Mouse (Mus musculus) midbrain, embryonic 15.5 days (tissue): Measurements from ENCODE around the gene Spesp1. TPM values are rescaled to one million over a fixed set of nuclear protein-coding genes. Genes with fewer than 3 reads are reported as not detected.

Experiments
- ATAC-seq: fragments of 200-750 bp; cut with Nextera tagmentation; replicated peaks from 2 replicates; pipeline ENCODE4 v1.8.0; 2017; ENCODE audit warnings: moderate TSS enrichment
- H3K27ac ChIP-seq: fragments of 300-500 bp; sonication (generic); 2 replicates; pipeline ENCODE4 v1.5.1; 2015; ENCODE audit warnings: mild to moderate bottlenecking, inconsistent platforms
- H3K27me3 ChIP-seq: fragments of 300-500 bp; sonication (generic); replicated peaks from 2 replicates; pipeline ENCODE4 v1.6.1; 2015; ENCODE audit warnings: inconsistent platforms
- H3K36me3 ChIP-seq: fragments of 300-500 bp; sonication (generic); replicated peaks from 2 replicates; pipeline ENCODE4 v1.6.1; 2015; ENCODE audit warnings: inconsistent platforms
- H3K4me1 ChIP-seq: fragments of 300-500 bp; sonication (generic); 2 replicates; pipeline ENCODE4 v1.6.1; 2015; ENCODE audit warnings: inconsistent platforms
- H3K4me2 ChIP-seq: fragments of 300-500 bp; sonication (generic); 2 replicates; pipeline ENCODE4 v1.6.1; 2015; ENCODE audit warnings: inconsistent platforms, mild to moderate bottlenecking, moderate library complexity
- H3K4me3 ChIP-seq: fragments of 300-500 bp; sonication (generic); 2 replicates; pipeline ENCODE4 v1.5.1; 2015; ENCODE audit warnings: mild to moderate bottlenecking, inconsistent platforms
- H3K9ac ChIP-seq: fragments of 300-500 bp; sonication (generic); 2 replicates; pipeline ENCODE4 v1.6.1; 2015; ENCODE audit warnings: mild to moderate bottlenecking, inconsistent platforms
- H3K9me3 ChIP-seq: fragments of 300-500 bp; sonication (generic); 2 replicates; pipeline ENCODE4 v1.6.1; 2016; ENCODE audit warnings: inconsistent platforms
- WGBS: fragments of 180-500 bp; shearing (Covaris S2); methylation state at CpG from one replicate; pipeline ENCODE4 v1.1.7; 2015; ENCODE audit warnings: mixed read lengths; 5-methylcytosine and 5-hydroxymethylcytosine counted together
- microRNA-seq: library from miRNA; unstranded; fragments of <30 nt; microRNA quantifications from one replicate; pipeline ENCODE4, GENCODE M21; 2016
- polyA plus RNA-seq: library from polyadenylated mRNA; unstranded; fragments of >200 nt; fragmentation: Nextera tagmentation; extraction: Ambion mirVana; gene quantifications from 2 replicates; pipeline ENCODE4 v1.2.1, GENCODE M21; 2015

Spesp1 gene
- polyA plus RNA-seq, 1 experiment from 2014 or later = not detected

GRCm38 (mm10) chr9:62243991-62244611 is 37.9 kb downstream of the Spesp1 start:
- peak; percentile 60; the same call in 1 of the 2 replicates for ATAC-seq
- Histone ChIP-seq H3K4me2 (peak overlapping the region; percentile 8), H3K27ac (no peak overlapping the region), H3K9me3 (no peaks in the 10 kb centered on the region), H3K36me3 (no peaks in the 10 kb centered on the region), H3K4me1 (peaks cover 8% of the 10 kb centered on the region), H3K4me3 (no peak overlapping the region), H3K9ac (no peak overlapping the region), H3K27me3 (no peaks in the 10 kb centered on the region)
- WGBS = 26% methylated on average over 19 of the region's 19 CpGs

DNA sequence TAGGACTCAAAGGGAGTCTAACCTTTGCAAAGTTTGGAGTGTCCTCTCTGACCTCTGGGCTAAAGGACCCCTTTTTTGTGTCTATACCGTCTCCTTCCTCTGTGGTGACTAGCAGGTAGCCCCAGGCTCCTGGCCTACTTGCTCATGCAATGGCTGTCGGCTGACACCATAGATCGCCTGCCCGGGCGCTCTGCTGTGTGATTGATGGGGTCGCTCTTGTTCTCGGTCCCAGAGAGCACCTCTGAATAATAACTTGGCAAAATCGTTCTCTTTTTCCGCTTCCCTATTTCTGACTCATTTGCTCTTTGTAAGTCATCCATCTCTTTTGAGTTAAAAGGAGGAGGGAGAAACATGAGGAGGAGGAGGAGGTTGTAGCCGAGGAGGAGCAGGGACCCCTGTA is 42.0 kb downstream of the Spesp1 start:
- 78% methylated on average over 10 of the region's 10 CpGs for WGBS
- Histone ChIP-seq H3K4me2 (no peak overlapping the region), H3K36me3 (no peaks in the 10 kb centered on the region), H3K27me3 (no peaks in the 10 kb centered on the region), H3K27ac (no peak overlapping the region), H3K4me1 (peaks cover 11% of the 10 kb centered on the region), H3K4me3 (no peak overlapping the region), H3K9me3 (no peaks in the 10 kb centered on the region), H3K9ac (no peak overlapping the region)
- no peak for ATAC-seq

DNA sequence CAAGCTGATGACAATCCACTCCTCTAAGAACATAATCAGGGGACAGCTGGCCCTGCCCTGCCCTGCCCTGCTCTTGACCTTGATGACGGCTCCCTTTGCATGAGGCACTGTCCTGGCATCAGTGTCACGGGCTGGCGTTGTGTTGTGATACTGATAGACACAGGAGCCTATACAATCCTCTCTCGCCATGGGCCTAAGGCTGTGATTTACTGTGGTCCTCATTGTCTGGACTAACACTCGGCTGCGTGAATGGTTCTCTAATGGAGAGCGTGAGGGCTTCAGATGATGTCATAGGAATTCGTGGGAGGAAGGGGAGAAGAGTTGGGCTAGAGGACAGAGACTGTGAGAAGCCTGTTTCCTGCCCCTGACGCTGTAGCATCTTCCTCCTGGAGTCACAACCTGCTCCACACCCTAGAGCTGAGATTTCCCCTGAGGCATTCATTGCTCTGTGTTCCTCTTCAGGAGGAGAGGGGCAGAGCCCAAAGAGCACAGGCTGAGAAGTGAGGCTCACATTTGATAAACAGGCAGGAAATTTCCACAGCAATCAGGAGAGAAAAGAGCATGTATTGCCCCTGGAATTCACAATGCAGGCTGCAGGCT is 44.5 kb downstream of the Spesp1 start:
- ATAC-seq = no peak
- no peak overlapping the region for H3K4me3 ChIP-seq
- no peaks in the 10 kb centered on the region for H3K36me3 ChIP-seq
- H3K4me2 ChIP-seq = no peak overlapping the region
- no peak overlapping the region for H3K9ac ChIP-seq
- WGBS = 65% methylated on average over 9 of the region's 9 CpGs
- no peaks in the 10 kb centered on the region for H3K9me3 ChIP-seq
- no peaks in the 10 kb centered on the region for H3K27me3 ChIP-seq
- 0 out of 2 replicates have a peak, but pooled peaks cover 6% of the 10 kb centered on the region for H3K4me1 ChIP-seq
- H3K27ac ChIP-seq = no peak overlapping the region

- Histone ChIP-seq H3K9me3 (no peaks in the 10 kb centered on the region), H3K27me3 (no peaks in the 10 kb centered on the region), H3K4me1 (0 out of 2 replicates have a peak, but pooled peaks cover 6% of the 10 kb centered on the region), H3K9ac (no peak overlapping the region), H3K4me3 (no peak overlapping the region), H3K27ac (no peak overlapping the region), H3K36me3 (no peaks in the 10 kb centered on the region), H3K4me2 (no peak overlapping the region)
- ATAC-seq = no peak
- WGBS = 96% methylated on average over 2 of the region's 2 CpGs
These were observed 46.5 kb downstream of the Spesp1 start for GRCm38 (mm10) chr9:62235501-62235900.

- 48% methylated on average over 1 of the region's 1 CpGs for WGBS
These were observed 49.4 kb downstream of the Spesp1 start for GRCm38 (mm10) chr9:62232649-62233048.

DNA sequence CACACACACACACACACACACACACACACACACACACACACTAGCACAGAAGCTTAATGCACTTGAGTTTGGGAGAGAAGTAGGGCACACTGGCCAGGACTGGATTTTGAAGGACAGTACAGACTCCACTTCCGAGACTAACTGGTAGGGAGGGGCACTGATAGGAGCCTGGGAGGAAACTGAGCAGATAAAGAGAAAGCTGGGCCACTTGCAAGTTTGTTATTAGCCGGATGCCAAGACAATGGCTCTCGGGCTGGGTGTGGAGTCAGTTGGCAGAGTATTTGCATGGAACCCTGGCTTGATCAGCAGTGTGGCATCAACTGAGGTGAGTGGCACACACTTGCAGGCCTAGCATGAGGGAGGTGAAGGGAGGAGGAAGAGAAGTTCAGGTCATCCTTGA is 51.0 kb downstream of the Spesp1 start:
- whole genome bisulfite sequencing = 71% methylated on average over 3 of the region's 3 CpGs
- Histone ChIP-seq H3K36me3 (no peaks in the 10 kb centered on the region), H3K4me3 (no peak overlapping the region), H3K27ac (no peak overlapping the region), H3K4me2 (no peak overlapping the region), H3K4me1 (no peaks in the 10 kb centered on the region), H3K27me3 (no peaks in the 10 kb centered on the region), H3K9me3 (no peaks in the 10 kb centered on the region), H3K9ac (no peak overlapping the region)
- ATAC-seq = no peak

More at GRCm38 (mm10) chr9:62232649-62233048, 49.4 kb downstream of the Spesp1 start:
- no peak overlapping the region for H3K4me3 ChIP-seq
- H3K4me2 ChIP-seq = no peak overlapping the region
- H3K9me3 ChIP-seq = no peaks in the 10 kb centered on the region
- no peak overlapping the region for H3K27ac ChIP-seq
- no peak for ATAC-seq
- no peak overlapping the region for H3K9ac ChIP-seq
- H3K27me3 ChIP-seq = no peaks in the 10 kb centered on the region
- 0 out of 2 replicates have a peak, but pooled peaks cover 5% of the 10 kb centered on the region for H3K4me1 ChIP-seq
- H3K36me3 ChIP-seq = no peaks in the 10 kb centered on the region

- no peak for ATAC-seq
- no peaks in the 10 kb centered on the region for H3K9me3 ChIP-seq
- no peak overlapping the region for H3K27ac ChIP-seq
- H3K4me3 ChIP-seq = no peak overlapping the region
- H3K4me2 ChIP-seq = no peak overlapping the region
- H3K36me3 ChIP-seq = no peaks in the 10 kb centered on the region
- H3K4me1 ChIP-seq = no peaks in the 10 kb centered on the region
- H3K9ac ChIP-seq = no peak overlapping the region
- 83% methylated on average over 2 of the region's 2 CpGs for WGBS
- H3K27me3 ChIP-seq = no peaks in the 10 kb centered on the region
These were observed 52.0 kb downstream of the Spesp1 start for GRCm38 (mm10) chr9:62229985-62230384.

DNA sequence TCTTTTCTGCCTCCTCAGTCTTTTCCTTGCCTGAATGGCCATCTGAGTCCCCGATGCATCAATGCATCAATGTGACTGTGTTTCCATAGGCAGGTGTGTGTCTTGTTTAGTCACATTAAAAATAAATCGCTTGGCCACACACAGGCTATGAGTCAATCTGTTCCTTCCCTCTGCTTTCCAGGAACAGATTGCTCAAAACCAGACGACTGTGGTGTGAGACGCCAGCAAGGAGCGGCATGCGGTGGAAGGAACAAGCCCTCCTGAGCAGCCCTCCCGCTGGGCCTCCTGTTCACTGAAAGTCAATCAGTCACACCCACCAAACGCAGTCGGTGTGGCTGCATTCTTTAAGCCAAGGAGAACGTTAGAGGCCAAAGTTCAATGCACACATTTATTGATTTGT is 59.5 kb downstream of the Spesp1 start:
- Histone ChIP-seq H3K27ac (no peak overlapping the region), H3K4me2 (no peak overlapping the region), H3K4me3 (no peak overlapping the region), H3K9me3 (no peaks in the 10 kb centered on the region), H3K36me3 (no peaks in the 10 kb centered on the region), H3K4me1 (no peaks in the 10 kb centered on the region), H3K9ac (no peak overlapping the region), H3K27me3 (no peaks in the 10 kb centered on the region)
- no peak for ATAC-seq
- 16% methylated on average over 10 of the region's 10 CpGs for WGBS

- H3K27ac ChIP-seq = no peak overlapping the region
These were observed 60.0 kb downstream of the Spesp1 start for GRCm38 (mm10) chr9:62222029-62222428.

More at GRCm38 (mm10) chr9:62222029-62222428, 60.0 kb downstream of the Spesp1 start:
- Histone ChIP-seq H3K36me3 (no peaks in the 10 kb centered on the region), H3K4me2 (no peak overlapping the region), H3K9me3 (no peaks in the 10 kb centered on the region), H3K27me3 (no peaks in the 10 kb centered on the region), H3K4me3 (no peak overlapping the region), H3K9ac (no peak overlapping the region), H3K4me1 (no peaks in the 10 kb centered on the region)
- ATAC-seq = no peak
- 87% methylated on average over 2 of the region's 2 CpGs for WGBS

Small RNA genes lying within 50 kb of the gene (microRNA-seq; reads per million reads assigned to microRNA genes)
- not detected for gene Gm25603

Other genes with a start within 250 kb of the Spesp1 start
- 18.8 and 19.5 TPM in 2 replicates for gene Glce, start 159.6 kb downstream of the Spesp1 start, polyA plus RNA-seq
- 103 and 107 TPM in 2 replicates for gene Anp32a, start 59.1 kb upstream of the Spesp1 start, polyA plus RNA-seq